Mouse (Mus musculus): Measurements from ENCODE around the gene Adcy6.
"Not testable (repeated sequence)": the region's sequence is repeated elsewhere in the genome, so short reads cannot be mapped to it uniquely, and the experiment has no call there.

Adcy6 gene

DNA sequence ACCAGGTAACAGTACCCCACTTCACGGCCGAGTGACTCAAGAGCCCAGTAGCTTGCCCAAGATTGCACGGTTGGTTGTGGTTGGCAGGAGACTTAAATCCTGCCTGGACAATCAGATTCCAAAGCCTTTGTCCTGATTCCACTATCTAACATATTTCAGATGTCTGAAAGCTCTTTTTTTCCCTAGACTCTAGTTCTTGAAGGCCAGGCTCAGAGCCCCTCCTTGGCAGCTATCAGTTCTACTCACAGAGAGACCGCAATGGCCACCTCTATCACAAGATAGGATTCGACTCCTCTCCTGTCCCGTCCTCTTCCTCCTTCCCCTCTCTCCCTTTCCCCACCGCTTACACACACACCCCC, 8.1 kb downstream of the Adcy6 start:
- DNase-seq = no peak

- DNase-seq = no peak
Measured at GRCm38 (mm10) chr15:98600036-98600709, 9.7 kb downstream of the Adcy6 start.

GRCm38 (mm10) chr15:98596609-98597008, 13.3 kb downstream of the Adcy6 start:
- DNase-seq = no peak

DNA sequence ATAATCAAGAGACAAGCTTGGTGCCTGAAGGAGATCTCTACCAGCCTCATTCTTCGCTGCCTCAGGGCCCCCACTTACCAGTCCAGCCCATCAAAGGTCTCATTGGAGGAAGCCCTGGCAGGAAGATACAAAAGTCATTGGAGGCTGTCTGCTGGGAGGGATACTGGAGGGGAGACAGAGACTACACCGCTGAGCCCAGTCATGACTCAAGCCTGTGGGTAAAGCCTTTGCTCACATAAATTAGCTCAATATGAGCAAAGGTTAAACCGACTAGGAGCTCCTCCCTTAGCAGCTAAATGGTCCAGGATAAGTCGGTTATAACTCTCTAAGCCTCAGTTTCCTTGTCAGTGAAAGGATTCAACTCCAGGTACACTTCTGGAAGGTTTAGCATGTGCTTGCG, 14.8 kb downstream of the Adcy6 start:
- DNase-seq = no peak

- no peak for DNase-seq
Measured at GRCm38 (mm10) chr15:98594193-98594592, 15.7 kb downstream of the Adcy6 start.

- no peak for DNase-seq
Measured at GRCm38 (mm10) chr15:98591396-98591795, 18.5 kb downstream of the Adcy6 start.

DNA sequence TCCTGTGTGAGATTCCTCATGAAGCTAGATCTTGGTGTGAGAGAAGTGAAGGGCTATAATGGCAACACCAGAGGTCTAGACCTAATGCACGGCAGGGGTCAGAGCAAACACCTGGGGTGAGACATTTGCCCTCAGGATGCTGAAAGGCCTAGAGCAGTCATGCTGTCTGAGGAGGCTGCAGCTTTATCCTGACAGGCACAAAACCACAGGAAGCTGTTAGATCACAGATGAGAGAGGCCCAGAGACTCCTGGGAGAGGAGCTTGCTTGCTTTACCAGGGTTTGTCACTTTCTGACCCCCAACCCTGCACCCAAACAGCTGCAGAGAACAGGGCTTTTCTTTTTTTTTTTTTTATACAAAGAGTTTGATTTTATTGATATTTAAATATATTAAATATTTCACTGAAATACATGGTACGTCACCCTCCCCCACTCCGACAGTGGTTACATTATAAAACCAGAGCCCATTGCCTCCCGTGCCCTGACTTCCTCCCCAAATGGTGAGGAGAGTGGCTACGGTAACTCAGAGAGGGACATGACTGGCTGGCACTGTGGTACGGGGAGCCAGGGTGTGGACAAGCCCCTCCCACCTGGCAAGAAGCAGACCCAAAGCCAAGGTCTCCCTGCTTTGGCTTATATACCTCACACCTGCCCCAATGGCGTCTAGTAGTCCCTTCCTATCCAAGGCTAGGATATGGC, 20.1 kb downstream of the Adcy6 start:
- DNase-seq = peak; percentile 48 to 66

- DNase-seq = no peak
Measured at GRCm38 (mm10) chr15:98587751-98588150, 22.1 kb downstream of the Adcy6 start.

- not testable (repeated sequence) for DNase-seq
Measured at GRCm38 (mm10) chr15:98586141-98586540, 23.7 kb downstream of the Adcy6 start.

GRCm38 (mm10) chr15:98585421-98585820, 24.5 kb downstream of the Adcy6 start:
- no peak for DNase-seq

GRCm38 (mm10) chr15:98582996-98583395, 26.9 kb downstream of the Adcy6 start:
- no peak for DNase-seq

DNA sequence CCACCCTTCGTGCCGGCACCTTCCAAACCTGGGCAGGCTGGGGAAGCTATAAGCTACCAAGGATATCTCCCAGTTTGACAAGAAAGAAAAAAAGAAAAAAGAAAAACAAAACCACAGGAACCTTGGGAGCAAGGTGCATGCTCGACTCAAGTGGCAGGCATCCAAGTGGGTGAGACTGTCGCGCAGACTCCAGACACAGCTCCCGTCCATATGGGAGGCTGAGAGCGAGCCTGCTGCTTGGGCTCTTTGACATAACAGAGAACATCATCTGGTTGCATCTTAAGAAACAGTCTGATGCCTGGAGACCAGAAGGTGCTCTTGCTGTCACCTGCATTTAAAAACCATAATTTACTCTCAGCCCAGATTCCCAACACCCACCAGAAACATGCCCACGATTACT, 27.5 kb downstream of the Adcy6 start:
- no peak for DNase-seq

DNA sequence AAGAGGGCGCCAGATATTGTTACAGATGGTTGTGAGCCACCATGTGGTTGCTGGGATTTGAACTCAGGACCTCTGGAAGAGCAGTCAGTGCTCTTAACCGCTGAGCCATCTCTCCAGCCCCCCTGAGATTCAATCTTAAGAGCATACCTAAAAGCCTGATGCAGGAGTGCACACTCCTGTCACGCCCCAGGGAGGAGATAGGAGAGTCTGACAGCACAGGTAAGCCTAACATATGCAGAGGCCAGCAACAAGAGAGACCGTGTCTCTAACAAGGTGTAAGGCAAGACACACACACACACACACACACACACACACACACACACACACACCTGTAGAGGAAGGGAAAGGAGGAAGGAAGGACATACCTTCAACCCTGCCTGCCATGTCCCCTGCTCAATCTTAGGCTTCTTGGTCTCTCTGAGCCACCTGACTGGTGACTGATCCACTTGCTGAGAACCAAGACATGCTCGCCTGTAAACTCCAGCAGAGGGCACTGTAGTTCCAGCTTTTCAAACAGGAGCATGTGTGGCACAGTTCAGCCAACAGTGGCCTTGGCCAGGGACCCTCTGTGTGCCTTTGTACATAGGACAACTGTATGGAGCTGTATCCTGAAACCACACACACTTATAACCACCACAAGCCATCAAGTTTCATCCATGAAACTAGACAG, 29.9 kb downstream of the Adcy6 start:
- peak; percentile 77 to 79 for DNase-seq

DNA sequence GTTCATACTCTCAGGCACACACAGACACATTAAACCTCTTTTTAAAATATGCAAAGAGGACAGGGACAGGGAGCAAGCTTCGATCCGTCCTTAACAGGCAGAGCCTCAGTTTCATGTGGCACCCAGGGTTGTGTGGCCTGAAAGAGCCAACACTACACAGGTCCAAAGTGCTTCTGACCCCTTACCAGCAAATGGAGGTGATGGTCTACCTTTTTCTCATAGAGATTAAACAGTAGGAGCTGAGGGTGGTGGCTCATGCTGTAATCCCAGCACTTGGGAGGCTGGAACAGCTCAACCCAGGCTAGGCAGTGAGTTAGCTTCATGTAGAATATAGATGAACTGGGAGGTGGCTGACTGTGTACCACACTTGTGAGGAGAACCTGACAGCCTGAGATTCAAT, 30.6 kb downstream of the Adcy6 start:
- no peak for DNase-seq

GRCm38 (mm10) chr15:98573293-98573692, 36.6 kb downstream of the Adcy6 start:
- no peak for DNase-seq

DNA sequence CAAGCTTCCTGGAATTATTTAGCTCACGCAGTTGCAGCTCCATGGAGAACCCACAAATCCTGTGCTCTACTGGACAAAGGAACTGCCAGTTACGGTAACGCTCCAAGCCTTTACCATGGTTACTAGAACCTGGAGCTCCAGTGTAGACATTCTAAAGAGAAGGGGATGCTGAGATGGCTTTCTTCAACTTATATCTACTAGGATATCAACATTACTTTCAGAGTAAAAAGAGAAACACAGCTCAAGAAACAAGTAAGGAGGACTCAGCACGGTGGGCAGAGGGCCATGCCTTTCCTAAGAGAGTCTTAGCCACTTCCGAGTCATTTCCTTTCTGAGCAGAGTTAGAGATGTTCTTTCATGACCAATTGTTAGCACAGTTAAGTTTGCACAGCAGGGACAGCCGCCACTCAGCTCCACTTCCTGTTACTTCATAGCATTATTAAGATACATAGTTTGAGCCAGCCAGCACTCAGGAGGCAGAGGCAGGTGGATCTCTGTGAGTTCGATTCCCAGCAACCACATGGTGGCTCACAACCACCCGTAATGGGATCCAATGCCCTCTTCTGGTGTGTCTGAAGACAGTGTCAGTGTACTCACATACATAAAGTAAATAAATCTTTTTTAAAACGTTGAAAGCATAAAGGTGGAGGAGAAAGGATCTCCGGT, 38.9 kb downstream of the Adcy6 start, which contains the start of the genes Ccnt1 and 4930415O20Rik:
Gene Ccnt1, minus strand, starts transcription at position 51 of the 666 bp plus-strand sequence.
Gene 4930415O20Rik, plus strand, starts transcription at position 132 of the 666 bp plus-strand sequence.
- DNase-seq = no peak

GRCm38 (mm10) chr15:98569795-98570365, 40.0 kb downstream of the Adcy6 start:
- no peak for DNase-seq

GRCm38 (mm10) chr15:98569216-98569615, 40.7 kb downstream of the Adcy6 start:
- no peak for DNase-seq

GRCm38 (mm10) chr15:98568256-98569033, 41.4 kb downstream of the Adcy6 start:
- DNase-seq = peak in 1 of 2 experiments; percentile 27

DNA sequence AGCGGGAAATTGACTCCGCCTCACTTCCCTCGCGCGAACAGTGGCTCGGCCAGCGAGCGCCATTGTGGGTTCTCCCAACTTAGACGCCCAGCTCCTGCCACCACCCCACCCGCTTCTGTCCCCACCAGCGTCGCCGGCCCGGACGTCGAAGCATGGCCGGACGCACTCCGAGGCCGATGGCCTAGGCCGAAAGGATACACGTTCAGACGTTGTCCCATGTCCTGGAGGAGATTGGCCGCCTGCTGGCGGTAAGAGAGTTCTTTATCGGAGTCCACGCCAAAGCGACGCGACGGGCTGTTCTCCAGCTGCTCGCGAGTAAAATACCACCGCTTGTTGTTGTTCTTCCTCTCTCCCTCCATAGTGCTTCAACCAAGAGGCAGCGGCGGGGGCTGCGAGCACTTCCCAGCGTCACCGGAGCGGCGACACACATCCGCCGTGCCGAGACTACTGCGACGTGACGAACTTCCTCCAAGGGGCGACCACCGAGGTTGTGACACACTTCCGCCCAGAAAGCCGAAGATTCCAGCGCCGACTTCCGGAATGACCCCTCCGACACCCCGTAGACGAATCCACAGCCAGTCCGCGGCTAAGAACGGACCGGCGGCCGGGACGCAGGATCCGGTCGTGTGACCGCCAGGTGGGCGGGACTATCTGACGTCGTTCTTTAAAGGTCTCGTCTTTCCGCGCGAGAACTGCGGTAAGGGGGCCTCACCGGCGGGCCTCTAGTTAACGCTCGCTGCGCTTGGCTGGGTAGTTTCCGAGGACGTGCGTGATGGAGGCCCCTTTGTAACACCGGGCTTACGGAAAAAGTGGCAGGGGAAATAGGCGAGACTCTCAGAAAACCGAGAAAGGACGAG, 42.4 kb downstream of the Adcy6 start:
- peak; percentile 99 for DNase-seq

GRCm38 (mm10) chr15:98566973-98567277, 43.0 kb downstream of the Adcy6 start:
- DNase-seq = no peak
